Mouse (Mus musculus) thymus, postnatal 4 days (tissue): ENCODE measurements around the gene Gabrb3.

ENCODE experiments used
- DNase-seq: peaks from one replicate; pipeline ENCODE4 v3.0.0; 2021

Gene Gabrb3

GRCm38 (mm10) chr7:57419392-57419791 is at the start of gene Gabrb3:
TSS of gene Gabrb3 (plus strand) at chr7:57419692.
- no peak for DNase-seq

DNA sequence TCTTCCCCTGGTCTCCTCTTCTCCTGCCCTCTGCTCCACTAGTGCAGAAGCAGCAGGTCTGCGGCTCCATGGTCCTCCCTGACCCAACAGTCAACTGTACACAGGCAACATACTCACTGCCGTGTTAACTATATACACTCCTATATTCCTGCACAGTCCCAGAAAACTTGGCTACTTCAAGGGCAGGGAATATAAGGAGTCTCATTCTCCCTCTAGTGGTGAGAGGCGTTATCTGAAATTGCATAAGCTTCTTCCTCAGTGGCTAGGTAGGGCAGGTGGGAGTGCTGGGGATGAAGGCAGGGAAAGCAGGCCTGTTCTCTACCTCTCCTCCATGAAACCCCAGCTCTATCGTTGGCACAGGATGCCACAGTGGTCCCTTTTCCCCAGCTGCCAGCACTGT is 35.4 kb upstream of the Gabrb3 start:
- DNase-seq, result no peak

DNA sequence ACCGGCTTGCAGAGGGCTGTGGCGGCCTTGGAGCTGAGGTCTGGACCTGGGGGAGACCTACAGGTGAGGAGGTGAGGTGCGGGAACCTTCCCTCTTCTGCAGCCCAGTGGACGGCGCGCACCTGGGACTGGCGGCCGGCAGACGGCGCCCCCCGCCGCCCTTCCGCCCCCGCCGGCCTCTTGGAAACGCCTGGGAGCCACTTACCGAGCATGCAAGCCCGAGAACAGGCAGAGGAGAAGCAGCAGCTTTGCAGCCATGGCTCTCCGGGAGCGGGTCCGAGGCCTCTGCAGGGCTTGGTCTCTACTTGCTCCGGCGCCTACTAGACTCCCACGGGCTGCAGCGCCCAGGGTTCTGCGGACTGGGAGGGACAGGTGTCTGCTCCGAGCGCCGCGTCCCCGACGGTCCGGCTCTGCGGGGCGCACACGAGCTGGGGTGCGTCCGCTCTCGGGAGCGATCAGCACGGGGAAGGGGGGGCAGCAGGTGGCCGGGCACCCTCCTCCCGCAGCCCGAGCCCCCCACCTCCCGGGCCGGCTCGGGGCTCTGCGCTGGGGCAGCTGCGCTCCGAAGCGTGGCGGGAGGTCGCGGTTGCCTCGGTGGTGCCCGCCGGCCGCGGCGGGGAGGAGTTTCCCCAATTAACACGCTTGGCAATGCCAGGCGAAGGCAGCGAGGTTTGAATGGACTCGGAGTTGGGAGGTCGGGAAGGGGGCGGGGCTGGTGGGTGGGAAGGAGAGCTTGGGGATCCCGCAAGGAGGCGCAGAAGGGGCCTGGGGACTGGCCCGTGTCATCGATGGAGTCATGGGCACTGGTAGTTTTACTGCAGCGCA is 32.8 kb upstream of the Gabrb3 start, which contains the start of gene Gabrg3:
Gabrg3 (minus strand) TSS at position 672 of the 824 bp plus-strand sequence.
- DNase-seq, result peak; percentile 7

DNA sequence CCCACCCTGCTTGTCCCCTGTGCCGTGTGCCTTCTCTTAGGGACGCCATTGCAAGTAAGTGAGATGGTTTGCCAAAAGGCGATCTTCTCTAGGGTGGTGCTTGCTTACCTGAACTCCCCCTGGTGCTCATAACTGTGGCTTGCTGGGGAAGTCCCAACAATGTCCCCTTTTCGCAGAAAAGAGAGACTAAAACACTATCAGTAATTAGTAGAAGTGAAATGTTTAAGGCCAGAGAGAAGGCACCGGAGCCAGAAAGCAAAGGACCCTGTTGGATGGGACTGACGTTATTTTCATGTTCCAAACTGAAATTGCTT is 32.2 kb upstream of the Gabrb3 start:
- no peak for DNase-seq

DNA sequence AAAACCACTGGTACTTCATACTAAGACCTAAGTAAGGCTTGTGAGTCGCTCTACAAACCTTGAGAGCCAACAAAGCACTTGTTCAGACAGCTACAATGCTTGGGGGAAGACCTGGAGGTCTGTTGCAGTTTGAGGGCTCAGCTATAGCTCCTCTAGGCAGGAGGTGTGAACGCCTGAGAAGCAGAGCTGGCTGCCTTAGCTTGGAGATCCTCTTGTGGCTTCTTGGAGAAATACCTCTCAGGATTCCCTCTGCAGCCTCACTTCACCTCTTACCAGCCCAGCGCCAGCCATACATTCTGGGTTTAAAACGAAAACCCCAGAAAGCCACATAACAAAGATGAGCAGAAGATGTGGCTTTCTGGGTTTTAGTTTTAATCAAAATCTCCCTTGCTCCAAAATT is 29.4 kb upstream of the Gabrb3 start:
- no peak for DNase-seq

- DNase-seq, result no peak
These were observed 25.9 kb upstream of the Gabrb3 start for GRCm38 (mm10) chr7:57393551-57393950.

DNA sequence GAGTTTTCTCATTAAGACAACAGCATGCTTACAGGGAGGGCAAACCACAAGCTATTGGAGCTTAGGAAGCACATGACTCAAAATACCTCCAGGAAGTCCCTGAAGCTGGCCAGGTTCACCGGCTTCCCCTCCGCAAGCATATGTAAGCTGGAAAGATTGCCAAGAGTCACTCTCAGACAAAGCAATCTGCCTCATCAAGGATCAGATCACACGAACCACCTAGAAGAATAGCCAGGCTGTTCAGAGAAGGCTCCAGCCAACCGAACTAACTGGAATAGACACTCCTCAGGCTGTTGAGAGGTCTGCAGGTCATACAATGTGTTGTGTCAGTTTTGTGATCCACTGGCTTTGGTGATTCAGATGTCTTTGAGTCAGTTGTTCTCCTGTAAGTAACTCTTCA is 8.3 kb upstream of the Gabrb3 start:
- DNase-seq, result no peak

DNA sequence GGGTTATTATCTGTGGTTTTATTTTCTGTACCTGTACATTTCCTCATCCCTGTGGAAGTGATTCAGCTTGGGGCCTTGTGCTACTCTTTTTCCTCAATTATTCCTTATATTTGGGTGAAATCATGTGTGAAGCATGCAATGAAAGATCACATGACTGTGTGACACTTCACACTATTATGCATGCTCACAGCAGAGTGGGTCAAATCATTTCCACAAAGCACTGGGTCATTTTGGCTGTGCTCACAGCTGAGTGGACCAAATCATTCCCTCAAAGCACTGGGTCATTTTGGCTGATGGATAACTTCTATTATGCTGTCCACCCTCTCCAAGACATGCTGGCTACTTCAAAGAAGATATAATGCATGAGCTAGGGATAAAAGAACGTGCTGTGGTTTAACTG is 6.6 kb upstream of the Gabrb3 start:
- DNase-seq, result no peak

DNA sequence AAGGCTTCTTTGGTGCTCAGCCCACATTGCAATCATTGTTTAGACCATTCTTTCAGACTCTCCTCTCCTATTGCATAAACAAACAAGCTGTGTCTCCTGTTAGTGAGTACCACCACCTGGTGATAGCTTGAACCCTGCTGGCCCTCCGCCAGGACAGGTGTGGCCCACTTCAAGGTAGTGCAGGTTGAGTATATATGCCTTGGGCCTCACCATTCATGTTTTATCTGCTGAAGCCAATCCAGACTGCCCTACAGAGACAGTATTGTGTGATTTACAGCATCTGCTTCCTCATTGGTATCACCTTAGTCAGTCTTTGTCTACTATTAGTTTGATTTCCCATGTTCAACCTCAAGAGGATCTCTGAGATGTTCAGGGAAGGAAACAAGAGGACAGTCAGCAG is 1.6 kb downstream of the Gabrb3 start:
- DNase-seq, result no peak

DNA sequence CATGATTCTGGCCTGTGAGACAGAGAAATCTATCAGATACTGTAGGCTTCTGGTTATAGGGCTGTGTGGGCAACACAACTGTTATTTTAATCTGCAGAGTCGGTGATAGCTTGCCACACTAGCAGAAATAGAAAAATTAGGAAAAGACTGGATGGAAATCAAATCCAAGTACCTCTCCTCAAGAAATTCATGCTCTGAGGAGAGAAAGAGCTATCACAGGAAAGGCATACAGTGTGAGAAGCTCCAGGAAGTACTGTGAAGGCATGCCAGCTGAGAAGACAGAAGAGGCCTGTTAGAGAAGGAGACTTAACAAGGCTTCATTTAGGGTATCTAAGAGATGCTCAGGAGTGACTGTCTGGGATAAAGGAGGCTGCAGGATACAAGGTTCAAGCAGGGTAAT is 3.2 kb downstream of the Gabrb3 start:
- DNase-seq, result no peak

GRCm38 (mm10) chr7:57448239-57448638 is 28.7 kb downstream of the Gabrb3 start:
- DNase-seq, result no peak

GRCm38 (mm10) chr7:57460354-57460753 is 40.9 kb downstream of the Gabrb3 start:
- DNase-seq, result no peak

DNA sequence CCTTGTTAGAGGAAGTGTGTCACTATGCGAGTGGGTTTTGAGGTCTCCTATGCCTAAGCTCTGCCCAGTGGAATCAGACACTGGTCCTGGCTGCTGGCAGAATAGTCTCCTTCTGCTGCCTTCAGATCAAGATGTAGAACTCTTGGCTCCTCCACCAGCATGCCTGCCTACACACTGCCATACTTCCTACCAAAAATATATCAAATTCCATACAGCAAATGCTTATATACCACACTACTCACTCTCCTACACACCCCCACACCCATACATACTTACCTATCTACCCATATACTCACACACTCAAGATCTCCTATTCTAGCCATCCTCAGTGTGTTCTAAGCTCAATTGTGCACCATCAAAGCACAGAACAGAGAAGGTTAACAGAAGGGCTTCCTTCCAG is 51.8 kb downstream of the Gabrb3 start:
- no peak for DNase-seq

GRCm38 (mm10) chr7:57473811-57474525 is 54.5 kb downstream of the Gabrb3 start:
- DNase-seq, result no peak

GRCm38 (mm10) chr7:57482896-57483295 is 63.4 kb downstream of the Gabrb3 start:
- DNase-seq, result no peak

GRCm38 (mm10) chr7:57486907-57487306 is 67.4 kb downstream of the Gabrb3 start:
- DNase-seq, result no peak

DNA sequence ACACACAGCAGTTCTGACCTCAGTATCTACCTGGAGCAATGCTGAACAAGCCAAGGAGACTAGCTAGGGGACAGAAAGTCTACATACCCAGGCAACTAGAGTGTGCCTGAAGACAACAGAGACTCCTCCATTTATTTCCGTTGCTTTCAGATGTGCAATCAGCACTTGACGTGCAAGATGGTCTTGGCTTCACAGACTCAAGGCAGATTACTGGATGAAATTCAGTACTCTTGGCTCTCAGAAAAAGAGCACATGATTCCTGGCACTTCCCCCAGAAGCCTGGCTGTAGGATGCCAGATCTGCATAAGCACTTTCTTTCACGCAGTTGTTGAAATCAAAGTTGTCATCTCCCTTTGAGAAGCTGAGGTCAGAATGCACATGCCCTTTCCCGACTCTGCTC is 72.3 kb downstream of the Gabrb3 start:
- DNase-seq, result no peak

- no peak for DNase-seq
These were observed 83.3 kb downstream of the Gabrb3 start for GRCm38 (mm10) chr7:57502809-57503208.

- peak; percentile 8 for DNase-seq
These were observed 89.6 kb downstream of the Gabrb3 start for GRCm38 (mm10) chr7:57508860-57509632.

GRCm38 (mm10) chr7:57509681-57510141 is 90.2 kb downstream of the Gabrb3 start, which contains the start of gene Gabra5:
TSS of gene Gabra5 (minus strand) at chr7:57510059.
- peak; percentile 21 for DNase-seq

- no peak for DNase-seq
These were observed 93.5 kb downstream of the Gabrb3 start for GRCm38 (mm10) chr7:57512955-57513354.

- DNase-seq, result no peak
These were observed 110.0 kb downstream of the Gabrb3 start for GRCm38 (mm10) chr7:57529451-57529850.

GRCm38 (mm10) chr7:57529954-57530353 is 110.5 kb downstream of the Gabrb3 start:
- no peak for DNase-seq
